Mouse (Mus musculus): Measurements from ENCODE around the gene Cdipt.

Cdipt gene

GRCm38 (mm10) chr7:127011051-127011450, 35.3 kb downstream of the Cdipt start:
- ATAC-seq (ENCODE audit: insufficient number of reproducible peaks, low FRiP score, low TSS enrichment) = no peak

GRCm38 (mm10) chr7:127011717-127012116, 36.0 kb downstream of the Cdipt start:
- no peak for ATAC-seq (ENCODE audit: insufficient number of reproducible peaks, low FRiP score, low TSS enrichment)

GRCm38 (mm10) chr7:127012374-127012773, 36.7 kb downstream of the Cdipt start:
- no peak for ATAC-seq (ENCODE audit: insufficient number of reproducible peaks, low FRiP score, low TSS enrichment)

- ATAC-seq (ENCODE audit: insufficient number of reproducible peaks, low FRiP score, low TSS enrichment) = no peak
These were observed 37.1 kb downstream of the Cdipt start for GRCm38 (mm10) chr7:127012845-127013244.

GRCm38 (mm10) chr7:127013385-127013784, 37.7 kb downstream of the Cdipt start:
- no peak for ATAC-seq (ENCODE audit: insufficient number of reproducible peaks, low FRiP score, low TSS enrichment)

GRCm38 (mm10) chr7:127014320-127014719, 38.6 kb downstream of the Cdipt start, which contains the start of gene Mvp:
Gene Mvp, minus strand, starts transcription at chr7:127014621.
- no peak for ATAC-seq (ENCODE audit: insufficient number of reproducible peaks, low FRiP score, low TSS enrichment)

- ATAC-seq (ENCODE audit: insufficient number of reproducible peaks, low FRiP score, low TSS enrichment) = no peak
These were observed 39.3 kb downstream of the Cdipt start for GRCm38 (mm10) chr7:127014993-127015392.

- peak; percentile 16; the same call in 1 of the 2 replicates for ATAC-seq (ENCODE audit: insufficient number of reproducible peaks, low FRiP score, low TSS enrichment)
These were observed 40.4 kb downstream of the Cdipt start for GRCm38 (mm10) chr7:127016081-127016480.

GRCm38 (mm10) chr7:127016481-127016485, 40.6 kb downstream of the Cdipt start, which contains the start of gene Pagr1b:
Gene Pagr1b, minus strand, starts transcription at chr7:127016484.
- no peak for ATAC-seq (ENCODE audit: insufficient number of reproducible peaks, low FRiP score, low TSS enrichment)

- peak; percentile 15 for ATAC-seq (ENCODE audit: insufficient number of reproducible peaks, low FRiP score, low TSS enrichment)
These were observed 40.8 kb downstream of the Cdipt start for GRCm38 (mm10) chr7:127016486-127016938.

- ATAC-seq (ENCODE audit: insufficient number of reproducible peaks, low FRiP score, low TSS enrichment) = peak; percentile 28; the same call in 1 of the 2 replicates
These were observed 41.5 kb downstream of the Cdipt start, which contains the start of gene Pagr1a for GRCm38 (mm10) chr7:127016971-127017949. Gene Pagr1a, minus strand, starts transcription at chr7:127017352.

GRCm38 (mm10) chr7:127017950-127018345, 42.2 kb downstream of the Cdipt start:
- no peak for ATAC-seq (ENCODE audit: insufficient number of reproducible peaks, low FRiP score, low TSS enrichment)

GRCm38 (mm10) chr7:127018416-127019305, 42.9 kb downstream of the Cdipt start:
- no peak for ATAC-seq (ENCODE audit: insufficient number of reproducible peaks, low FRiP score, low TSS enrichment)

GRCm38 (mm10) chr7:127019306-127019960, 43.7 kb downstream of the Cdipt start:
- ATAC-seq (ENCODE audit: insufficient number of reproducible peaks, low FRiP score, low TSS enrichment) = no peak

GRCm38 (mm10) chr7:127020031-127020430, 44.3 kb downstream of the Cdipt start:
- ATAC-seq (ENCODE audit: insufficient number of reproducible peaks, low FRiP score, low TSS enrichment) = no peak

- ATAC-seq (ENCODE audit: insufficient number of reproducible peaks, low FRiP score, low TSS enrichment) = no peak
These were observed 44.8 kb downstream of the Cdipt start for GRCm38 (mm10) chr7:127020491-127020890.

GRCm38 (mm10) chr7:127020901-127021562, 45.3 kb downstream of the Cdipt start, which contains the start of the genes Gm42742 and Prrt2:
Gene Gm42742, minus strand, starts transcription at chr7:127021097.
Gene Prrt2, minus strand, starts transcription at chr7:127021211.
- no peak for ATAC-seq (ENCODE audit: insufficient number of reproducible peaks, low FRiP score, low TSS enrichment)

GRCm38 (mm10) chr7:127021563-127022527, 46.1 kb downstream of the Cdipt start:
- ATAC-seq (ENCODE audit: insufficient number of reproducible peaks, low FRiP score, low TSS enrichment) = no peak

All from cerebellum, adult (tissue).